Mouse (Mus musculus) embryonic facial prominence, embryonic 14.5 days (tissue): ENCODE results near the gene Slc9a3r1. TPM values are rescaled to one million over a fixed set of nuclear protein-coding genes. Genes with fewer than 3 reads are reported as not detected.
A peak's percentile ranks its signal among the peaks of the same experiment; 100 is the strongest.

Experiments used
- ATAC-seq: fragments of 200-750 bp; cut with Nextera tagmentation; 2 replicates; pipeline ENCODE4 v1.8.0; 2017; ENCODE audit warnings: low read depth, moderate number of reproducible peaks, moderate TSS enrichment
- DNase-seq: peaks from one replicate; pipeline ENCODE4 v3.0.0-alpha.2; 2015; ENCODE audit warnings: low spot score
- H3K27ac ChIP-seq: fragments of 300-500 bp; sonication (generic); replicated peaks from 2 replicates; pipeline ENCODE4 v1.5.1; 2014; ENCODE audit warnings: low read depth, mild to moderate bottlenecking, low read length, moderate library complexity
- H3K27me3 ChIP-seq: fragments of 300-500 bp; sonication (generic); replicated peaks from 2 replicates; pipeline ENCODE4 v1.6.1; 2014; ENCODE audit warnings: low read length; ENCODE audit not compliant: control insufficient read depth, insufficient read depth
- H3K36me3 ChIP-seq: fragments of 300-500 bp; sonication (generic); 2 replicates; pipeline ENCODE4 v1.6.1; 2014; ENCODE audit warnings: low read length, mixed read lengths; ENCODE audit not compliant: control insufficient read depth, insufficient read depth
- H3K4me1 ChIP-seq: fragments of 300-500 bp; sonication (generic); 2 replicates; pipeline ENCODE4 v1.6.1; 2014; ENCODE audit warnings: antibody characterized with exemption, low read length; ENCODE audit not compliant: control insufficient read depth, insufficient read depth
- H3K4me2 ChIP-seq: fragments of 300-500 bp; sonication (generic); 2 replicates; pipeline ENCODE4 v1.6.1; 2014; ENCODE audit warnings: low read depth, mild to moderate bottlenecking, low read length, moderate library complexity, mixed read lengths
- H3K4me3 ChIP-seq: fragments of 300-500 bp; sonication (generic); 2 replicates; pipeline ENCODE4 v1.5.1; 2014; ENCODE audit warnings: low read depth, mild to moderate bottlenecking, low read length
- H3K9ac ChIP-seq: fragments of 300-500 bp; sonication (generic); 2 replicates; pipeline ENCODE4 v1.6.1; 2014; ENCODE audit warnings: low read depth, mild to moderate bottlenecking, low read length, moderate library complexity, mixed read lengths
- H3K9me3 ChIP-seq: fragments of 300-500 bp; sonication (generic); 2 replicates; pipeline ENCODE4 v1.6.1; 2016; ENCODE audit warnings: low read length; ENCODE audit not compliant: control insufficient read depth
- WGBS: fragments of 180-500 bp; shearing (Covaris S2); extraction: QIAGEN DNeasy Blood & Tissue Kit; methylation state at CpG from one replicate; pipeline ENCODE4 v1.1.7; 2014; 5-methylcytosine and 5-hydroxymethylcytosine counted together
- polyA plus RNA-seq: library from polyadenylated mRNA; unstranded; fragments of >200 nt; fragmentation: Nextera tagmentation; extraction: Ambion mirVana; gene quantifications from 2 replicates; pipeline ENCODE4 v1.2.1, GENCODE M21; 2014

The Slc9a3r1 gene
- polyA plus RNA-seq, 1 experiment from 2014 or later, result 43.5 TPM

GRCm38 (mm10) chr11:115208126-115208525, 45.0 kb downstream of the Slc9a3r1 start:
- Histone ChIP-seq H3K36me3 (peaks cover 38% of the 10 kb centered on the region; the same call in 1 of the 2 replicates), H3K27ac (no peak overlapping the region)
- 77% methylated on average over 12 of the region's 12 CpGs for WGBS

DNA sequence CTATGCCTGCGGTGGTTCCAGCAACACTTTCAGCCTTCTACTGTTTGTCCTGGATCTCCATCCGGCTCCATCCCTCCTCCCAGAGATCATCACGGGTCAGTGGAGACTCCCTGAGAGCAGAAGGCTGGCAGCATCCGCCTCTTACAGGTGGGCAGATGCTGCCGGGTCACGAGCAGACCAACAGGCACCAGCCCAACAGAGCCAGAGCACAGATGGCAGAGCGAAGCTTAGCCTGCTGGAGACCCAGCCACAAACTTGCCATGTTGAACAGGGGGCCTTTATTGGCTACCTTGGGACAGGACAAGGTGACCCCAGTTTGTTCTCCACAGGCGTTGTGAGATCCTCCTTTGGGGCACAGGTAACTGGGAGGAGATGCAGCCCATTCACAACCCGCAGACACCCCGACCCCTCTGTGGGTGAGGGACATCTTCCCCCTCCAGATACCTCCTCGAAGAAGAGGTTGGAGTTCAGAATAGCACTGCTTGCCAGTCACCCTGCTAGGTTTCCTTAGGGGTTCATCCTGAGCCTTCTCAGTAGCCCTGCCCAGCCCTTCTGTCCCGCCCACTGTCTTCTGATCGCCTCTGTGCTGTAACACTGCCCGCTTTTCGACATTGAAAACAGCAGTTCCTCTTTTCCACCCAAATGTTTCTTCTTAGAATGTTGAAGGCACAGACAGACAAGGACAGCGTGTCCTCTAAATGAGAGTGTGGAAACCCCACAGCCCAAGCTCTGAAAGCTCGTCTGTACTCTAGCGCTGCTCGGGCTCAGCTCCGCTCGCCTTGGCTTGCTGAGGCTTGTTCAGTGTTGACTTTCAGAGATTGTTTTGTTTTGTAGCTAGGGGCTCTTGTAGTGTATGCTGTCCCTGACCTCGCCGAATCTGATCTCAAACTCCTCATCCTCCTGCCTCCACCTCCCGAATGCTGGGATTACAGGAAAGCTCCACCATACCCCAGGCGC, 45.9 kb downstream of the Slc9a3r1 start:
- Histone ChIP-seq H3K9me3 (no peaks in the 10 kb centered on the region), H3K27ac (no peak overlapping the region), H3K4me3 (no peak overlapping the region), H3K4me1 (no peaks in the 10 kb centered on the region; the same call in 1 of the 2 replicates), H3K4me2 (no peak overlapping the region), H3K27me3 (no peaks in the 10 kb centered on the region), H3K36me3 (peaks cover 38% of the 10 kb centered on the region; the same call in 1 of the 2 replicates), H3K9ac (0 out of 2 replicates have a peak overlapping the region, but pooled peaks have one; percentile 5)
- 70% methylated on average over 25 of the region's 25 CpGs for WGBS
- DNase-seq, result no peak
- 0 out of 2 replicates have a peak, but pooled peaks have one; percentile 16 for ATAC-seq

More at GRCm38 (mm10) chr11:115208126-115208525, 45.0 kb downstream of the Slc9a3r1 start:
- H3K27me3 ChIP-seq, result no peaks in the 10 kb centered on the region
- H3K4me1 ChIP-seq, result no peaks in the 10 kb centered on the region; the same call in 1 of the 2 replicates
- no peak overlapping the region for H3K9ac ChIP-seq
- no peak overlapping the region for H3K4me2 ChIP-seq
- H3K4me3 ChIP-seq, result no peak overlapping the region
- no peaks in the 10 kb centered on the region for H3K9me3 ChIP-seq
- no peak for DNase-seq
- no peak for ATAC-seq

GRCm38 (mm10) chr11:115209958-115210357, 46.8 kb downstream of the Slc9a3r1 start:
- Histone ChIP-seq H3K9ac (0 out of 2 replicates have a peak overlapping the region, but pooled peaks have one; percentile 2), H3K27ac (no peak overlapping the region)

GRCm38 (mm10) chr11:115212116-115212515, 49.0 kb downstream of the Slc9a3r1 start:
- no peaks in the 10 kb centered on the region for H3K27me3 ChIP-seq
- no peaks in the 10 kb centered on the region for H3K9me3 ChIP-seq
- H3K4me1 ChIP-seq, result no peaks in the 10 kb centered on the region; the same call in 1 of the 2 replicates
- no peak for ATAC-seq
- no peak overlapping the region for H3K27ac ChIP-seq
- no peak for DNase-seq
- WGBS, result 50% methylated on average over 13 of the region's 13 CpGs
- H3K4me3 ChIP-seq, result no peak overlapping the region
- no peak overlapping the region for H3K9ac ChIP-seq
- peaks cover 17% of the 10 kb centered on the region; the same call in 1 of the 2 replicates for H3K36me3 ChIP-seq
- H3K4me2 ChIP-seq, result no peak overlapping the region

More at GRCm38 (mm10) chr11:115209958-115210357, 46.8 kb downstream of the Slc9a3r1 start:
- DNase-seq, result no peak
- Histone ChIP-seq H3K4me1 (no peaks in the 10 kb centered on the region; the same call in 1 of the 2 replicates), H3K36me3 (peaks cover 35% of the 10 kb centered on the region; the same call in 1 of the 2 replicates), H3K4me2 (no peak overlapping the region), H3K4me3 (no peak overlapping the region), H3K9me3 (no peaks in the 10 kb centered on the region), H3K27me3 (no peaks in the 10 kb centered on the region)
- WGBS, result 74% methylated on average over 7 of the region's 7 CpGs
- no peak for ATAC-seq

- no peak for DNase-seq
These were observed 52.0 kb downstream of the Slc9a3r1 start for GRCm38 (mm10) chr11:115215123-115215522.

GRCm38 (mm10) chr11:115217439-115218410, 54.6 kb downstream of the Slc9a3r1 start:
- peaks cover 7% of the 10 kb centered on the region; the same call in 1 of the 2 replicates for H3K4me1 ChIP-seq
- H3K27ac ChIP-seq, result no peak overlapping the region

More at GRCm38 (mm10) chr11:115215123-115215522, 52.0 kb downstream of the Slc9a3r1 start:
- Histone ChIP-seq H3K4me1 (no peaks in the 10 kb centered on the region; the same call in 1 of the 2 replicates), H3K4me2 (no peak overlapping the region), H3K27ac (no peak overlapping the region), H3K4me3 (no peak overlapping the region), H3K27me3 (peaks cover 3% of the 10 kb centered on the region; the same call in 1 of the 2 replicates), H3K36me3 (no peaks in the 10 kb centered on the region), H3K9me3 (no peaks in the 10 kb centered on the region), H3K9ac (no peak overlapping the region)
- WGBS, result 39% methylated on average over 5 of the region's 5 CpGs
- no peak for ATAC-seq

GRCm38 (mm10) chr11:115219263-115219662, 56.1 kb downstream of the Slc9a3r1 start:
- Histone ChIP-seq H3K27ac (no peak overlapping the region), H3K4me2 (no peak overlapping the region), H3K27me3 (peaks cover 3% of the 10 kb centered on the region; the same call in 1 of the 2 replicates), H3K4me1 (peaks cover 10% of the 10 kb centered on the region; the same call in 1 of the 2 replicates), H3K9me3 (no peaks in the 10 kb centered on the region), H3K4me3 (no peak overlapping the region), H3K9ac (no peak overlapping the region), H3K36me3 (no peaks in the 10 kb centered on the region)
- no peak for ATAC-seq
- no peak for DNase-seq
- 45% methylated on average over 9 of the region's 9 CpGs for WGBS

More at GRCm38 (mm10) chr11:115217439-115218410, 54.6 kb downstream of the Slc9a3r1 start:
- no peaks in the 10 kb centered on the region for H3K36me3 ChIP-seq
- H3K9ac ChIP-seq, result no peak overlapping the region
- no peak overlapping the region for H3K4me3 ChIP-seq
- peak; percentile 34; the same call in 1 of the 2 replicates for ATAC-seq
- DNase-seq, result peak; percentile 29
- no peak overlapping the region for H3K4me2 ChIP-seq
- peaks cover 3% of the 10 kb centered on the region; the same call in 1 of the 2 replicates for H3K27me3 ChIP-seq
- 48% methylated on average over 18 of the region's 18 CpGs for WGBS
- H3K9me3 ChIP-seq, result no peaks in the 10 kb centered on the region
